Mouse (Mus musculus): ENCODE measurements around the gene Rbms1. TPM values are rescaled to one million over a fixed set of nuclear protein-coding genes. Genes with fewer than 3 reads are reported as not detected.

Rbms1 gene
- 49.1 and 52.2 TPM in 2 replicates for polyA plus RNA-seq (2015; fragmentation: Nextera tagmentation; extraction: Ambion mirVana)

GRCm38 (mm10) chr2:60962671-60963421 is at the start of gene Rbms1:
Gene Rbms1, minus strand, starts transcription at chr2:60963192.

DNA sequence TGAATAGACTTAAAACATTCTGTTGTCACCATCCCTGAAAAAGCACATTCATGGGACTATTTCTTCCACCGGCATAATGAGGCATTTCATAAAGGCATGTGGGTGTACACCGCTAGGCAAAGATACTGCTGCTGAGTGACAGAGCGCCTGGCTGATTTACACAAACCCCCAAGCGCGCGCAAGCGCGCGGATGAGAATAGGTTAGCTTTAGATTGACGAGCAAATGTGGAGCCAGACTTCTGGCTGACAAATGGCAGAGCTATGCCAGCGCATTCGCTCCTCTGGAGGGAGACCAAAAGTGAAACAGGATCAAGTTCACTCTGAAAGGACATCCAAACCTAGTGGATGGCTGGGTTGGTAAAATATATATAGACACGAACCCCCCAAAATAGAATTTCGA is 240.5 kb downstream of the Rbms1 start, which contains the start of gene Itgb6:
Gene Itgb6 (minus strand): TSS at position 130 of the 400 bp plus-strand sequence.

Other genes starting within 250 kb of the Rbms1 start
- not detected in 2 replicates for gene Itgb6, start 240.5 kb downstream of the Rbms1 start, polyA plus RNA-seq (2015; fragmentation: Nextera tagmentation; extraction: Ambion mirVana)